Mouse (Mus musculus): Measurements from ENCODE around the gene Dok1. TPM values are rescaled to one million over a fixed set of nuclear protein-coding genes. Genes with fewer than 3 reads are reported as not detected.

Gene Dok1
- polyA plus RNA-seq, 1 experiment from 2014 or later = 10.9 TPM

- Histone ChIP-seq H3K4me3 (replicated peaks) (no peak overlapping the region), H3K9me3 (replicated peaks) (no peaks in the 10 kb centered on the region), H3K27ac (replicated peaks) (no peak overlapping the region), H3K9ac (no peak overlapping the region), H3K27me3 (no peaks in the 10 kb centered on the region), H3K4me2 (replicated peaks) (no peak overlapping the region), H3K36me3 (no peaks in the 10 kb centered on the region), H3K4me1 (peaks cover 8% of the 10 kb centered on the region; the same call in 1 of the 2 replicates)
- no peak for ATAC-seq (ENCODE audit: insufficient number of reproducible peaks, low FRiP score, low TSS enrichment, low read depth)
- 84% methylated on average over 1 of the region's 1 CpGs for WGBS
These were observed 30.2 kb downstream of the Dok1 start for GRCm38 (mm10) chr6:83003082-83003481.

- Histone ChIP-seq H3K4me2 (replicated peaks) (no peak overlapping the region), H3K27ac (replicated peaks) (peak overlapping the region; percentile 48; the same call in 1 of the 2 replicates), H3K9me3 (replicated peaks) (no peaks in the 10 kb centered on the region), H3K27me3 (no peaks in the 10 kb centered on the region), H3K4me1 (peaks cover 11% of the 10 kb centered on the region), H3K9ac (no peak overlapping the region), H3K36me3 (no peaks in the 10 kb centered on the region), H3K4me3 (replicated peaks) (no peak overlapping the region)
- ATAC-seq (ENCODE audit: insufficient number of reproducible peaks, low FRiP score, low TSS enrichment, low read depth) = no peak
- WGBS = 24% methylated on average over 8 of the region's 8 CpGs
These were observed 33.3 kb downstream of the Dok1 start for GRCm38 (mm10) chr6:82999986-83000385.

- no peak overlapping the region for H3K9ac ChIP-seq
- no peaks in the 10 kb centered on the region for H3K36me3 ChIP-seq
- H3K4me1 ChIP-seq = peaks cover 8% of the 10 kb centered on the region
- 73% methylated on average over 4 of the region's 4 CpGs for WGBS
- H3K4me3 ChIP-seq (replicated peaks) = no peak overlapping the region
- no peaks in the 10 kb centered on the region for H3K27me3 ChIP-seq
- H3K4me2 ChIP-seq (replicated peaks) = no peak overlapping the region
- no peak overlapping the region for H3K27ac ChIP-seq (replicated peaks)
- no peaks in the 10 kb centered on the region for H3K9me3 ChIP-seq (replicated peaks)
- ATAC-seq (ENCODE audit: insufficient number of reproducible peaks, low FRiP score, low TSS enrichment, low read depth) = no peak
These were observed 34.9 kb downstream of the Dok1 start for GRCm38 (mm10) chr6:82998326-82998725.

GRCm38 (mm10) chr6:82997511-82998102 lies 35.7 kb downstream of the Dok1 start:
- H3K36me3 ChIP-seq = no peaks in the 10 kb centered on the region
- no peak for ATAC-seq (ENCODE audit: insufficient number of reproducible peaks, low FRiP score, low TSS enrichment, low read depth)
- H3K27ac ChIP-seq (replicated peaks) = no peak overlapping the region; the same call in 1 of the 2 replicates
- WGBS = 52% methylated on average over 7 of the region's 7 CpGs
- H3K9ac ChIP-seq = no peak overlapping the region
- no peak overlapping the region for H3K4me2 ChIP-seq (replicated peaks)
- H3K4me3 ChIP-seq (replicated peaks) = no peak overlapping the region
- H3K9me3 ChIP-seq (replicated peaks) = no peaks in the 10 kb centered on the region
- H3K4me1 ChIP-seq = peaks cover 8% of the 10 kb centered on the region
- no peaks in the 10 kb centered on the region for H3K27me3 ChIP-seq

- 0 out of 2 replicates have a peak overlapping the region, but pooled peaks have one; percentile 9 for H3K4me3 ChIP-seq (replicated peaks)
- no peaks in the 10 kb centered on the region for H3K36me3 ChIP-seq
- peaks cover 8% of the 10 kb centered on the region for H3K4me1 ChIP-seq
- H3K9ac ChIP-seq = no peak overlapping the region
- peak overlapping the region; percentile 48 for H3K27ac ChIP-seq (replicated peaks)
- no peaks in the 10 kb centered on the region for H3K9me3 ChIP-seq (replicated peaks)
- peak; percentile 93 for ATAC-seq (ENCODE audit: insufficient number of reproducible peaks, low FRiP score, low TSS enrichment, low read depth)
- peak overlapping the region; percentile 36 for H3K4me2 ChIP-seq (replicated peaks)
- H3K27me3 ChIP-seq = no peaks in the 10 kb centered on the region
- WGBS = 8% methylated on average over 11 of the region's 11 CpGs
These were observed 36.4 kb downstream of the Dok1 start for GRCm38 (mm10) chr6:82996740-82997315.

- ATAC-seq (ENCODE audit: insufficient number of reproducible peaks, low FRiP score, low TSS enrichment, low read depth) = no peak
- H3K9ac ChIP-seq = no peak overlapping the region
These were observed 38.9 kb downstream of the Dok1 start for GRCm38 (mm10) chr6:82994372-82994771.

GRCm38 (mm10) chr6:82993696-82994095 lies 39.6 kb downstream of the Dok1 start:
- no peaks in the 10 kb centered on the region for H3K36me3 ChIP-seq
- H3K4me3 ChIP-seq (replicated peaks) = no peak overlapping the region
- H3K4me2 ChIP-seq (replicated peaks) = no peak overlapping the region
- H3K9me3 ChIP-seq (replicated peaks) = no peaks in the 10 kb centered on the region
- WGBS = 37% methylated on average over 1 of the region's 1 CpGs
- no peaks in the 10 kb centered on the region for H3K27me3 ChIP-seq
- H3K9ac ChIP-seq = no peak overlapping the region
- peaks cover 8% of the 10 kb centered on the region for H3K4me1 ChIP-seq
- no peak for ATAC-seq (ENCODE audit: insufficient number of reproducible peaks, low FRiP score, low TSS enrichment, low read depth)
- H3K27ac ChIP-seq (replicated peaks) = no peak overlapping the region

More at GRCm38 (mm10) chr6:82994372-82994771, 38.9 kb downstream of the Dok1 start:
- Histone ChIP-seq H3K9me3 (replicated peaks) (no peaks in the 10 kb centered on the region), H3K4me1 (peaks cover 8% of the 10 kb centered on the region), H3K27me3 (no peaks in the 10 kb centered on the region), H3K4me3 (replicated peaks) (no peak overlapping the region), H3K36me3 (no peaks in the 10 kb centered on the region), H3K27ac (replicated peaks) (no peak overlapping the region), H3K4me2 (replicated peaks) (no peak overlapping the region)
- 69% methylated on average over 7 of the region's 7 CpGs for WGBS

- Histone ChIP-seq H3K9ac (no peak overlapping the region), H3K4me3 (replicated peaks) (no peak overlapping the region), H3K27ac (replicated peaks) (peak overlapping the region; percentile 48; the same call in 1 of the 2 replicates), H3K4me2 (replicated peaks) (no peak overlapping the region), H3K27me3 (no peaks in the 10 kb centered on the region), H3K9me3 (replicated peaks) (no peaks in the 10 kb centered on the region), H3K36me3 (no peaks in the 10 kb centered on the region), H3K4me1 (0 out of 2 replicates have a peak, but pooled peaks cover 5% of the 10 kb centered on the region)
- WGBS = 7% methylated on average over 9 of the region's 9 CpGs
- peak; percentile 51; the same call in 1 of the 2 replicates for ATAC-seq (ENCODE audit: insufficient number of reproducible peaks, low FRiP score, low TSS enrichment, low read depth)
These were observed 45.8 kb downstream of the Dok1 start for GRCm38 (mm10) chr6:82987411-82987971.

Small RNA genes within 50 kb of the gene (microRNA-seq; reads per million reads assigned to microRNA genes)
- not detected for gene Mir7040 (ENCODE audit: borderline number of aligned reads)

Other genes starting within 250 kb of the Dok1 start
- 2.3 TPM in 2 replicates for gene Sema4f, start 93.7 kb downstream of the Dok1 start, polyA plus RNA-seq (2015; fragmentation: Nextera tagmentation; extraction: Ambion mirVana)
- 0.25 and 0.27 TPM in 2 replicates for gene M1ap, start 86.6 kb downstream of the Dok1 start, polyA plus RNA-seq (2015; fragmentation: Nextera tagmentation; extraction: Ambion mirVana)
- gene Loxl3, start 702 bp upstream of the Dok1 start, polyA plus RNA-seq (2015; fragmentation: Nextera tagmentation; extraction: Ambion mirVana) = 19.2 and 25.4 TPM in 2 replicates
- gene Aup1, start 21.1 kb upstream of the Dok1 start, polyA plus RNA-seq (2015; fragmentation: Nextera tagmentation; extraction: Ambion mirVana) = 198 and 201 TPM in 2 replicates
- 68.9 and 72.0 TPM in 2 replicates for gene Htra2, start 21.8 kb upstream of the Dok1 start, polyA plus RNA-seq (2015; fragmentation: Nextera tagmentation; extraction: Ambion mirVana)
- gene Dqx1, start 24.4 kb upstream of the Dok1 start, polyA plus RNA-seq (2015; fragmentation: Nextera tagmentation; extraction: Ambion mirVana) = 1.0 and 1.6 TPM in 2 replicates
- gene Tlx2, start 36.8 kb upstream of the Dok1 start, polyA plus RNA-seq (2015; fragmentation: Nextera tagmentation; extraction: Ambion mirVana) = 0.51 and 0.61 TPM in 2 replicates
- 37.7 and 39.4 TPM in 2 replicates for gene Pcgf1, start 44.4 kb upstream of the Dok1 start, polyA plus RNA-seq (2015; fragmentation: Nextera tagmentation; extraction: Ambion mirVana)
- 0.59 and 0.99 TPM in 2 replicates for gene Lbx2, start 52.9 kb upstream of the Dok1 start, polyA plus RNA-seq (2015; fragmentation: Nextera tagmentation; extraction: Ambion mirVana)
- 3.2 and 3.4 TPM in 2 replicates for gene Ccdc142, start 68.1 kb upstream of the Dok1 start, polyA plus RNA-seq (2015; fragmentation: Nextera tagmentation; extraction: Ambion mirVana)
- gene Gm42688, start 68.1 kb upstream of the Dok1 start, polyA plus RNA-seq (2015; fragmentation: Nextera tagmentation; extraction: Ambion mirVana) = 2.9 and 3.2 TPM in 2 replicates
- gene Mrpl53, start 75.6 kb upstream of the Dok1 start, polyA plus RNA-seq (2015; fragmentation: Nextera tagmentation; extraction: Ambion mirVana) = 121 and 136 TPM in 2 replicates
- 50.7 and 52.6 TPM in 2 replicates for gene Mogs, start 82.0 kb upstream of the Dok1 start, polyA plus RNA-seq (2015; fragmentation: Nextera tagmentation; extraction: Ambion mirVana)
- gene Wbp1, start 88.1 kb upstream of the Dok1 start, polyA plus RNA-seq (2015; fragmentation: Nextera tagmentation; extraction: Ambion mirVana) = 109 and 113 TPM in 2 replicates
- 18.2 and 18.5 TPM in 2 replicates for gene Ino80b, start 92.0 kb upstream of the Dok1 start, polyA plus RNA-seq (2015; fragmentation: Nextera tagmentation; extraction: Ambion mirVana)
- 62.8 and 63.2 TPM in 2 replicates for gene Rtkn, start 102.0 kb upstream of the Dok1 start, polyA plus RNA-seq (2015; fragmentation: Nextera tagmentation; extraction: Ambion mirVana)
- 7.9 and 12.0 TPM in 2 replicates for gene Wdr54, start 122.9 kb upstream of the Dok1 start, polyA plus RNA-seq (2015; fragmentation: Nextera tagmentation; extraction: Ambion mirVana)
- gene 1700003E16Rik, start 122.9 kb upstream of the Dok1 start, polyA plus RNA-seq (2015; fragmentation: Nextera tagmentation; extraction: Ambion mirVana) = 10.3 and 17.2 TPM in 2 replicates
- 98.7 and 103 TPM in 2 replicates for gene Dctn1, start 132.4 kb upstream of the Dok1 start, polyA plus RNA-seq (2015; fragmentation: Nextera tagmentation; extraction: Ambion mirVana)
- 0.11 and 0.48 TPM in 2 replicates for gene Slc4a5, start 186.4 kb upstream of the Dok1 start, polyA plus RNA-seq (2015; fragmentation: Nextera tagmentation; extraction: Ambion mirVana)

Data from embryonic facial prominence, embryonic 15.5 days (tissue).